Mouse (Mus musculus): ENCODE data around the gene Serinc5. TPM values are rescaled to one million over a fixed set of nuclear protein-coding genes. Genes with fewer than 3 reads are reported as not detected.

Gene Serinc5
- polyA plus RNA-seq, 1 experiment: 24.3 TPM

- H3K4me3 ChIP-seq (ENCODE audit: low read depth, low read length): no peak overlapping the region
- WGBS: 87% methylated on average over 10 of the region's 10 CpGs
- H3K27ac ChIP-seq (ENCODE audit: insufficient read depth, low read depth, low read length): no peak overlapping the region
- H3K36me3 ChIP-seq (ENCODE audit: control insufficient read depth, insufficient read depth, low read length): no peaks in the 10 kb centered on the region
- H3K4me1 ChIP-seq (ENCODE audit: control insufficient read depth, insufficient read depth, insufficient read length, low read length): no peaks in the 10 kb centered on the region; the same call in 1 of the 2 replicates
- TF ChIP-seq CTCF (IDR thresholded peaks at IDR 0.05; ENCODE audit: extremely low read depth, insufficient read length, insufficient replicate concordance, low read depth, low read length): no peak
- TF ChIP-seq POLR2A (IDR thresholded peaks at IDR 0.05; ENCODE audit: low read depth, low read length): no peak
- H3K27me3 ChIP-seq (ENCODE audit: control insufficient read depth, insufficient read depth, low read length): no peaks in the 10 kb centered on the region
Observed at GRCm38 (mm10) chr13:92649111-92649510, 38.2 kb downstream of the Serinc5 start.

GRCm38 (mm10) chr13:92650956-92651355 is 40.1 kb downstream of the Serinc5 start:
- 0 out of 2 replicates have a peak overlapping the region, but pooled peaks have one; percentile 34 for H3K27ac ChIP-seq (ENCODE audit: insufficient read depth, low read depth, low read length)
- WGBS: 21% methylated on average over 2 of the region's 2 CpGs
- no peaks in the 10 kb centered on the region for H3K36me3 ChIP-seq (ENCODE audit: control insufficient read depth, insufficient read depth, low read length)
- H3K27me3 ChIP-seq (ENCODE audit: control insufficient read depth, insufficient read depth, low read length): no peaks in the 10 kb centered on the region
- no peaks in the 10 kb centered on the region; the same call in 1 of the 2 replicates for H3K4me1 ChIP-seq (ENCODE audit: control insufficient read depth, insufficient read depth, insufficient read length, low read length)
- H3K4me3 ChIP-seq (ENCODE audit: low read depth, low read length): no peak overlapping the region
- no peak for TF ChIP-seq POLR2A (IDR thresholded peaks at IDR 0.05; ENCODE audit: low read depth, low read length)
- TF ChIP-seq CTCF (IDR thresholded peaks at IDR 0.05; ENCODE audit: extremely low read depth, insufficient read length, insufficient replicate concordance, low read depth, low read length): no peak

GRCm38 (mm10) chr13:92652498-92652897 is 41.6 kb downstream of the Serinc5 start:
- WGBS: 82% methylated on average over 2 of the region's 2 CpGs
- TF ChIP-seq CTCF (IDR thresholded peaks at IDR 0.05; ENCODE audit: extremely low read depth, insufficient read length, insufficient replicate concordance, low read depth, low read length) (no peak), POLR2A (IDR thresholded peaks at IDR 0.05; ENCODE audit: low read depth, low read length) (no peak)
- H3K36me3 ChIP-seq (ENCODE audit: control insufficient read depth, insufficient read depth, low read length): no peaks in the 10 kb centered on the region
- no peak overlapping the region for H3K4me3 ChIP-seq (ENCODE audit: low read depth, low read length)
- no peaks in the 10 kb centered on the region; the same call in 1 of the 2 replicates for H3K4me1 ChIP-seq (ENCODE audit: control insufficient read depth, insufficient read depth, insufficient read length, low read length)
- no peaks in the 10 kb centered on the region for H3K27me3 ChIP-seq (ENCODE audit: control insufficient read depth, insufficient read depth, low read length)
- no peak overlapping the region for H3K27ac ChIP-seq (ENCODE audit: insufficient read depth, low read depth, low read length)

- no peak for TF ChIP-seq POLR2A (IDR thresholded peaks at IDR 0.05; ENCODE audit: low read depth, low read length)
- TF ChIP-seq CTCF (IDR thresholded peaks at IDR 0.05; ENCODE audit: extremely low read depth, insufficient read length, insufficient replicate concordance, low read depth, low read length): no peak
- 13% methylated on average over 5 of the region's 5 CpGs for WGBS
- Histone ChIP-seq H3K27me3 (ENCODE audit: control insufficient read depth, insufficient read depth, low read length) (no peaks in the 10 kb centered on the region), H3K4me3 (ENCODE audit: low read depth, low read length) (no peak overlapping the region), H3K4me1 (ENCODE audit: control insufficient read depth, insufficient read depth, insufficient read length, low read length) (no peaks in the 10 kb centered on the region; the same call in 1 of the 2 replicates), H3K36me3 (ENCODE audit: control insufficient read depth, insufficient read depth, low read length) (no peaks in the 10 kb centered on the region), H3K27ac (ENCODE audit: insufficient read depth, low read depth, low read length) (no peak overlapping the region)
Observed at GRCm38 (mm10) chr13:92653283-92653682, 42.4 kb downstream of the Serinc5 start.

- H3K4me3 ChIP-seq (ENCODE audit: low read depth, low read length): no peak overlapping the region
- WGBS: 80% methylated on average over 4 of the region's 4 CpGs
- TF ChIP-seq CTCF (IDR thresholded peaks at IDR 0.05; ENCODE audit: extremely low read depth, insufficient read length, insufficient replicate concordance, low read depth, low read length) (no peak), POLR2A (IDR thresholded peaks at IDR 0.05; ENCODE audit: low read depth, low read length) (no peak)
Observed at GRCm38 (mm10) chr13:92656815-92657513, 46.1 kb downstream of the Serinc5 start.

GRCm38 (mm10) chr13:92659611-92660010 is 48.7 kb downstream of the Serinc5 start:
- 78% methylated on average over 3 of the region's 3 CpGs for WGBS
- peaks cover 6% of the 10 kb centered on the region; the same call in 1 of the 2 replicates for H3K4me1 ChIP-seq (ENCODE audit: control insufficient read depth, insufficient read depth, insufficient read length, low read length)
- TF ChIP-seq POLR2A (IDR thresholded peaks at IDR 0.05; ENCODE audit: low read depth, low read length): no peak
- TF ChIP-seq CTCF (IDR thresholded peaks at IDR 0.05; ENCODE audit: extremely low read depth, insufficient read length, insufficient replicate concordance, low read depth, low read length): no peak
- no peak overlapping the region for H3K27ac ChIP-seq (ENCODE audit: insufficient read depth, low read depth, low read length)
- no peaks in the 10 kb centered on the region for H3K27me3 ChIP-seq (ENCODE audit: control insufficient read depth, insufficient read depth, low read length)
- H3K4me3 ChIP-seq (ENCODE audit: low read depth, low read length): no peak overlapping the region
- 0 out of 2 replicates have a peak, but pooled peaks cover 5% of the 10 kb centered on the region for H3K36me3 ChIP-seq (ENCODE audit: control insufficient read depth, insufficient read depth, low read length)

More at GRCm38 (mm10) chr13:92656815-92657513, 46.1 kb downstream of the Serinc5 start:
- Histone ChIP-seq H3K36me3 (ENCODE audit: control insufficient read depth, insufficient read depth, low read length) (0 out of 2 replicates have a peak, but pooled peaks cover 5% of the 10 kb centered on the region), H3K27me3 (ENCODE audit: control insufficient read depth, insufficient read depth, low read length) (no peaks in the 10 kb centered on the region), H3K27ac (ENCODE audit: insufficient read depth, low read depth, low read length) (no peak overlapping the region), H3K4me1 (ENCODE audit: control insufficient read depth, insufficient read depth, insufficient read length, low read length) (peaks cover 6% of the 10 kb centered on the region; the same call in 1 of the 2 replicates)

- Histone ChIP-seq H3K36me3 (ENCODE audit: control insufficient read depth, insufficient read depth, low read length) (0 out of 2 replicates have a peak, but pooled peaks cover 5% of the 10 kb centered on the region), H3K27me3 (ENCODE audit: control insufficient read depth, insufficient read depth, low read length) (no peaks in the 10 kb centered on the region), H3K4me3 (ENCODE audit: low read depth, low read length) (no peak overlapping the region), H3K4me1 (ENCODE audit: control insufficient read depth, insufficient read depth, insufficient read length, low read length) (peaks cover 6% of the 10 kb centered on the region; the same call in 1 of the 2 replicates), H3K27ac (ENCODE audit: insufficient read depth, low read depth, low read length) (no peak overlapping the region)
- no peak for TF ChIP-seq CTCF (IDR thresholded peaks at IDR 0.05; ENCODE audit: extremely low read depth, insufficient read length, insufficient replicate concordance, low read depth, low read length)
- TF ChIP-seq POLR2A (IDR thresholded peaks at IDR 0.05; ENCODE audit: low read depth, low read length): no peak
- WGBS: 69% methylated on average over 8 of the region's 8 CpGs
Observed at GRCm38 (mm10) chr13:92662555-92663286, 51.8 kb downstream of the Serinc5 start.

Data from small intestine, adult 2 months (tissue).